Comparison of ENCODE assay signal across 20 mouse cellular contexts in genomic region chr4:40861131-40861530, GRCm38 (mm10). TPM values are rescaled to one million over a fixed set of nuclear protein-coding genes. Genes with fewer than 3 reads are reported as not detected.
"Had no signal": no experiment of that assay in that cellular context is flagged by ENCODE, and none has a peak within 500 bp of the region (broad histone marks: within the 10 kb centered on the region; RNA-seq: fewer than 3 reads in every experiment).

No protein-coding gene starts in this region.

- H3K27ac ChIP-seq: midbrain, embryonic 10.5 days; midbrain, embryonic 12.5 days; midbrain, embryonic 15.5 days; neural tube, embryonic 12.5 days had no signal

- H3K27me3 ChIP-seq: midbrain, embryonic 12.5 days; midbrain, embryonic 15.5 days; neural tube, embryonic 12.5 days had no signal

- H3K4me2 ChIP-seq: lung, embryonic 14.5 days; midbrain, embryonic 12.5 days; midbrain, embryonic 15.5 days; neural tube, embryonic 12.5 days had no signal

- H3K4me3 ChIP-seq: midbrain, embryonic 10.5 days; midbrain, embryonic 12.5 days; midbrain, embryonic 15.5 days; neural tube, embryonic 12.5 days had no signal

- H3K36me3 ChIP-seq: midbrain, embryonic 10.5 days; midbrain, embryonic 12.5 days; midbrain, embryonic 15.5 days; neural tube, embryonic 12.5 days had no signal

- H3K9me3 ChIP-seq: midbrain, embryonic 10.5 days; midbrain, embryonic 12.5 days; midbrain, embryonic 15.5 days; neural tube, embryonic 12.5 days had no signal

- H3K4me1 ChIP-seq: midbrain, embryonic 12.5 days; midbrain, embryonic 15.5 days; neural tube, embryonic 12.5 days had no signal

- ATAC-seq: midbrain, embryonic 15.5 days had no signal

- H3K9ac ChIP-seq: lung, embryonic 14.5 days; midbrain, embryonic 12.5 days; midbrain, embryonic 15.5 days; neural tube, embryonic 12.5 days had no signal

- DNase-seq: lung, adult 18-20 months; lung, embryonic 14.5 days; lung, postnatal 10 days; lung, postnatal 4 days; right cerebral cortex, postnatal 14 days; thymus, adult 2 months; thymus, postnatal 25 days; thymus, postnatal 4 days had no signal

RNA-seq across cellular contexts. Expression of gene Spink4, which starts 58.7 kb away (rescaled TPM):
- total RNA-seq: megakaryocyte, adult 5-6 weeks; megakaryocyte-erythroid progenitor cell, adult 5-6 weeks; midbrain, postnatal 0 days; monocyte, adult 5-6 weeks; neutrophil, adult 5-6 weeks had no signal
- polyA plus RNA-seq: lung, embryonic 14.5 days; midbrain, embryonic 10.5 days; midbrain, embryonic 12.5 days; midbrain, embryonic 15.5 days; midbrain, postnatal 0 days; neural tube, embryonic 12.5 days; neural tube, embryonic 14.5 days; stomach, embryonic 14.5 days; urinary bladder, adult 2 months had no signal
